Mouse (Mus musculus) left cerebral cortex, postnatal 25 days (tissue): Measurements from ENCODE around the gene Csf2. TPM values are rescaled to one million over a fixed set of nuclear protein-coding genes. Genes with fewer than 3 reads are reported as not detected.

Source experiments
- DNase-seq, 2 experiments: peaks; one replicate each; pipeline ENCODE4 v3.0.0; 2022; ENCODE audit warnings: low spot score in 2 of 2, mixed read lengths in 1 of 2
- intact Hi-C: fragments of 180-260 bp; cut with DNase I; formaldehyde crosslinking; loops from one replicate; pipeline ENCODE4 v1.15.1; 2025
- total RNA-seq, 2 experiments: library from RNA; stranded (reverse); gene quantifications; 2 replicates each; pipeline ENCODE4 v1.2.3; 2021

Gene Csf2
- total RNA-seq, 2 experiments from 2014 or later = not detected

DNA sequence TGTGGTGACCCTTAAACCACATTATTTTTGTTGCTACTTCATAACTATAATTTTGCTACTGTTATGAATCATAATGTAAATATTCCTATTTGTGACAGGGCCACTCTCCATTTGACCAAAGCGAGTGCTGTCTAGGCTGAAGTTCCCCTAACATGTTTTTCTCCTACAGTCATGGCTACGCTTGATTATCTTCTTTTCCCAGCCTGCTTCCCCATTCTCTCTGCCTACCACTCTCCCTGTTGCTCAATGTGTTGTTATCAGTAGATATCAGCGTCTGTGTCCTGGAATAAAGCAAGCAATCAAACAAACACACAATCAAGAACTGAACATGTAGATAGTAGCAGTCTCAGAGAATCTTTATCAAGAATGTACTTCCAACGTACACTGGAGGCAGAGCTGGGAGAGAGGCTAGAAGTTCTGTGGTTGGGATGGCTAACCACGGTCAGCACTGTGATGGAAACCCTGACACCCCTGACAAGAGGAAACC is 48.1 kb downstream of the Csf2 start:
- intact Hi-C loops = no loop called here
- DNase-seq = no peak

Other genes starting within 250 kb of the Csf2 start
- 1 to 10 TPM; 5.2 to 5.7 TPM for gene Slc22a4, start 221.6 kb downstream of the Csf2 start, total RNA-seq
- gene Pdlim4, start 180.7 kb downstream of the Csf2 start, total RNA-seq = 10 to 100 TPM; 11.8 to 13.2 TPM
- gene P4ha2, start 149.6 kb downstream of the Csf2 start, total RNA-seq = 10 to 100 TPM; 17.5 to 22.2 TPM
- not detected for gene Il3, start 17.6 kb upstream of the Csf2 start, total RNA-seq
- gene Acsl6, start 54.1 kb upstream of the Csf2 start, total RNA-seq = 100 to 1,000 TPM; 196 to 210 TPM
- gene Meikin, start 121.0 kb upstream of the Csf2 start, total RNA-seq = not detected
- 10 to 100 TPM; 37.3 to 40.5 TPM for gene Fnip1, start 188.5 kb upstream of the Csf2 start, total RNA-seq